Mouse (Mus musculus) hindbrain, embryonic 16.5 days (tissue): ENCODE data around the gene Bik. TPM values are rescaled to one million over a fixed set of nuclear protein-coding genes. Genes with fewer than 3 reads are reported as not detected.

Experiments used
- microRNA-seq: library from miRNA; unstranded; fragments of <30 nt; microRNA quantifications from one replicate; pipeline ENCODE4, GENCODE M21; 2017
- polyA plus RNA-seq: library from polyadenylated mRNA; unstranded; fragments of >200 nt; fragmentation: Nextera tagmentation; extraction: Ambion mirVana; gene quantifications from 2 replicates; pipeline ENCODE4 v1.2.1, GENCODE M21; 2015

Bik gene
- polyA plus RNA-seq, 1 experiment from 2014 or later, result 0.65 TPM

Small RNA genes lying within 50 kb of the gene (microRNA-seq; reads per million reads assigned to microRNA genes)
- gene Gm24575, result not detected

Other genes with a start within 250 kb of the Bik start
- 39.4 and 43.3 TPM in 2 replicates for gene Arfgap3, start 176.6 kb upstream of the Bik start, polyA plus RNA-seq
- 26.9 and 32.1 TPM in 2 replicates for gene Pacsin2, start 62.3 kb upstream of the Bik start, polyA plus RNA-seq
- 119 and 127 TPM in 2 replicates for gene Ttll1, start 16.0 kb upstream of the Bik start, polyA plus RNA-seq
- 11.5 and 12.7 TPM in 2 replicates for gene Tspo, start 36.7 kb downstream of the Bik start, polyA plus RNA-seq
- gene Mcat, start 36.9 kb downstream of the Bik start, polyA plus RNA-seq, result 29.4 and 32.7 TPM in 2 replicates
- 42.6 and 49.6 TPM in 2 replicates for gene Ttll12, start 68.3 kb downstream of the Bik start, polyA plus RNA-seq
- gene Scube1, start 198.2 kb downstream of the Bik start, polyA plus RNA-seq, result 5.8 and 9.2 TPM in 2 replicates